Mouse (Mus musculus): ENCODE measurements around the gene Slc9a6. TPM values are rescaled to one million over a fixed set of nuclear protein-coding genes. Genes with fewer than 3 reads are reported as not detected.

Slc9a6 gene
- polyA plus RNA-seq, 1 experiment = 4.2 TPM

GRCm38 (mm10) chrX:56650355-56650652, 40.7 kb downstream of the Slc9a6 start:
- no peaks in the 10 kb centered on the region for H3K27me3 ChIP-seq (ENCODE audit: control insufficient read depth, insufficient read depth, low read length)
- no peak overlapping the region for H3K4me3 ChIP-seq (ENCODE audit: control insufficient read depth, low read depth, low read length)
- H3K27ac ChIP-seq (ENCODE audit: control insufficient read depth, insufficient read depth, low read depth, low read length) = no peak overlapping the region
- no peaks in the 10 kb centered on the region for H3K36me3 ChIP-seq (ENCODE audit: control insufficient read depth, insufficient read depth, low read length)
- H3K4me1 ChIP-seq (ENCODE audit: control insufficient read depth, insufficient read depth, low read length) = no peaks in the 10 kb centered on the region
- TF ChIP-seq CTCF (IDR thresholded peaks at IDR 0.05; ENCODE audit: control insufficient read depth, insufficient read depth, insufficient replicate concordance, low read depth, low read length) (no peak), POLR2A (IDR thresholded peaks at IDR 0.05; ENCODE audit: control insufficient read depth, low read depth, low read length) (no peak)

DNA sequence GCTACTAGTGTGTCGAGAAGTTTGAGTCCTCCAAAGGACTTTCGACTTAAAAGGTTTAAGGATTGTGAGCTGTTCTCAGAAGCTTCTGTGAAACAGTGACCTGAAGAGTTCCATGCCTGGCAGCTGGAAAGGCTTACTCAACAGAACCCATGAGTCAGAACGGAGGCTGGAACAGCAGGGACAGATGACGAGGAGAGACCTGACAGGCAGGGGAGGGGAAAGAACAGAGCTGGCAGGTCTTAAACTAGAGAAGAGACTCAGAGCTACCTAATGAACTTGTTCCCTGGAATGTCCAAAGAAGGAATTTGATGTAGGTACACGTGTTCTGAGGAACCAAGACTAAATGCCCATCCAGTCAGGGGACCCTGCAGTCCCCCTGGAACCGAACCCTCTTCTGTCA, 41.3 kb downstream of the Slc9a6 start:
- no peaks in the 10 kb centered on the region for H3K4me1 ChIP-seq (ENCODE audit: control insufficient read depth, insufficient read depth, low read length)
- H3K27me3 ChIP-seq (ENCODE audit: control insufficient read depth, insufficient read depth, low read length) = no peaks in the 10 kb centered on the region
- H3K4me3 ChIP-seq (ENCODE audit: control insufficient read depth, low read depth, low read length) = no peak overlapping the region
- no peak for TF ChIP-seq CTCF (IDR thresholded peaks at IDR 0.05; ENCODE audit: control insufficient read depth, insufficient read depth, insufficient replicate concordance, low read depth, low read length)
- TF ChIP-seq POLR2A (IDR thresholded peaks at IDR 0.05; ENCODE audit: control insufficient read depth, low read depth, low read length) = no peak
- H3K36me3 ChIP-seq (ENCODE audit: control insufficient read depth, insufficient read depth, low read length) = no peaks in the 10 kb centered on the region
- H3K27ac ChIP-seq (ENCODE audit: control insufficient read depth, insufficient read depth, low read depth, low read length) = no peak overlapping the region

GRCm38 (mm10) chrX:56651738-56652137, 42.2 kb downstream of the Slc9a6 start:
- Histone ChIP-seq H3K36me3 (ENCODE audit: control insufficient read depth, insufficient read depth, low read length) (no peaks in the 10 kb centered on the region), H3K4me3 (ENCODE audit: control insufficient read depth, low read depth, low read length) (no peak overlapping the region), H3K27me3 (ENCODE audit: control insufficient read depth, insufficient read depth, low read length) (no peaks in the 10 kb centered on the region), H3K27ac (ENCODE audit: control insufficient read depth, insufficient read depth, low read depth, low read length) (no peak overlapping the region), H3K4me1 (ENCODE audit: control insufficient read depth, insufficient read depth, low read length) (no peaks in the 10 kb centered on the region)
- TF ChIP-seq CTCF (IDR thresholded peaks at IDR 0.05; ENCODE audit: control insufficient read depth, insufficient read depth, insufficient replicate concordance, low read depth, low read length) (no peak), POLR2A (IDR thresholded peaks at IDR 0.05; ENCODE audit: control insufficient read depth, low read depth, low read length) (no peak)

- Histone ChIP-seq H3K4me3 (ENCODE audit: control insufficient read depth, low read depth, low read length) (no peak overlapping the region), H3K27ac (ENCODE audit: control insufficient read depth, insufficient read depth, low read depth, low read length) (no peak overlapping the region), H3K27me3 (ENCODE audit: control insufficient read depth, insufficient read depth, low read length) (no peaks in the 10 kb centered on the region), H3K4me1 (ENCODE audit: control insufficient read depth, insufficient read depth, low read length) (no peaks in the 10 kb centered on the region), H3K36me3 (ENCODE audit: control insufficient read depth, insufficient read depth, low read length) (no peaks in the 10 kb centered on the region)
- TF ChIP-seq POLR2A (IDR thresholded peaks at IDR 0.05; ENCODE audit: control insufficient read depth, low read depth, low read length) = no peak
- TF ChIP-seq CTCF (IDR thresholded peaks at IDR 0.05; ENCODE audit: control insufficient read depth, insufficient read depth, insufficient replicate concordance, low read depth, low read length) = no peak
Observed at GRCm38 (mm10) chrX:56655686-56656085, 46.1 kb downstream of the Slc9a6 start.

DNA sequence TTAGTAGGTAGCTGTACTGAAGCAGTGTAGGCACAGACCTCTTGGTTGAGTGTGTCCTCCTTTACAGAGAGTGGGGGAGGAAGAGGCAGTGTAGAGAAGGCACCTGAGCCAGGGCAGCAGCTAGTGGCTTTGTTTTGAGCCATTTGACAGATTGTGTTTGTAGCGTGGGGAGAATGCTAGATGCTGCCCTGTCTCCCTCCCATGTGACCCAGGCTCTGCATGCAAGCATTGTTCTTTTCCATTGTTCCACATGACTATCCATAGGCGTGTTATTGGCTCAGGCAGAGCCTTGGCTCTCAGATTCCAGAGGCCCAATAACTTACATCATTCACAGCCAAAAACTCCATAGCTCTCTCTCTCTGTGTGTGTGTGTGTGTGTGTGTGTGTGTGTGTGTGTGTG, 49.7 kb downstream of the Slc9a6 start:
- Histone ChIP-seq H3K27me3 (ENCODE audit: control insufficient read depth, insufficient read depth, low read length) (no peaks in the 10 kb centered on the region), H3K27ac (ENCODE audit: control insufficient read depth, insufficient read depth, low read depth, low read length) (no peak overlapping the region), H3K4me1 (ENCODE audit: control insufficient read depth, insufficient read depth, low read length) (no peaks in the 10 kb centered on the region), H3K36me3 (ENCODE audit: control insufficient read depth, insufficient read depth, low read length) (no peaks in the 10 kb centered on the region), H3K4me3 (ENCODE audit: control insufficient read depth, low read depth, low read length) (no peak overlapping the region)
- TF ChIP-seq POLR2A (IDR thresholded peaks at IDR 0.05; ENCODE audit: control insufficient read depth, low read depth, low read length) (no peak), CTCF (IDR thresholded peaks at IDR 0.05; ENCODE audit: control insufficient read depth, insufficient read depth, insufficient replicate concordance, low read depth, low read length) (no peak)

DNA sequence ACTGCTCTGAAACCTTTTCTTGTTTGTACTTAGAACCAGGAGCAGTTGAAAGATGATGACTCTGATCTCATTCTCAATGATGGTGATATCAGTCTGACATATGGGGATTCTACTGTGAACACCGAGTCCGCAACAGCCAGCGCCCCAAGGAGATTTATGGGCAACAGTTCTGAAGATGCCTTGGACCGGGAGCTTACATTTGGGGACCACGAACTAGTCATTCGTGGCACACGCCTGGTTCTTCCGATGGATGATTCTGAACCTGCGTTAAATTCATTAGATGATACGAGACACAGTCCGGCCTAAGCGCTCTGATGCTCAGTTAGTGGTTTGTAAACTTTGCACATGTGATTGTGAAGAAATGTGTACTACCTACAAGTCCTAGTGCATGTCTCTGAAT, 51.6 kb downstream of the Slc9a6 start:
- H3K4me3 ChIP-seq (ENCODE audit: control insufficient read depth, low read depth, low read length) = no peak overlapping the region
- no peaks in the 10 kb centered on the region for H3K27me3 ChIP-seq (ENCODE audit: control insufficient read depth, insufficient read depth, low read length)
- H3K36me3 ChIP-seq (ENCODE audit: control insufficient read depth, insufficient read depth, low read length) = no peaks in the 10 kb centered on the region
- H3K4me1 ChIP-seq (ENCODE audit: control insufficient read depth, insufficient read depth, low read length) = no peaks in the 10 kb centered on the region
- no peak overlapping the region for H3K27ac ChIP-seq (ENCODE audit: control insufficient read depth, insufficient read depth, low read depth, low read length)
- TF ChIP-seq CTCF (IDR thresholded peaks at IDR 0.05; ENCODE audit: control insufficient read depth, insufficient read depth, insufficient replicate concordance, low read depth, low read length) (no peak), POLR2A (IDR thresholded peaks at IDR 0.05; ENCODE audit: control insufficient read depth, low read depth, low read length) (no peak)

- no peaks in the 10 kb centered on the region for H3K36me3 ChIP-seq (ENCODE audit: control insufficient read depth, insufficient read depth, low read length)
Observed at GRCm38 (mm10) chrX:56662316-56662715, 52.8 kb downstream of the Slc9a6 start.

DNA sequence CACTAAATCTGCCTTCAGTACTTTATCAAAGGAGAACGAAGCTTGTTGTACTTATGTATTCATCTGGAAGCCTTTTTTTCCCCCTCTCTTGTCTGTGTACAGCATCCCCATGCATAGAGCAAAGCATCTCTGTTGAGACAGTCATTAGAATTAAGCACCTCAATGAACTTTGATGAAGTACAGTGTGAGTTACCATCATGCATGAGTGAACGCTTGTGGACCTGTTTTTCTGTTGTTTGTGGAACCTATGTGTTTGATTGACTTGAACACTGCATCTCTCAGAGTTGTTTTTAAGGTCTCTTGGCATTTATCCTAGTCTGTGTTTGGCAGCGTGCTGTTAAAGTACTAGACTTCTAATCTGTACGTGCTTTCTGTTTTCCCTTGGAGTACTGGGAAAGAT, 53.8 kb downstream of the Slc9a6 start:
- H3K4me3 ChIP-seq (ENCODE audit: control insufficient read depth, low read depth, low read length) = no peak overlapping the region
- no peak overlapping the region for H3K27ac ChIP-seq (ENCODE audit: control insufficient read depth, insufficient read depth, low read depth, low read length)
- TF ChIP-seq POLR2A (IDR thresholded peaks at IDR 0.05; ENCODE audit: control insufficient read depth, low read depth, low read length) (no peak), CTCF (IDR thresholded peaks at IDR 0.05; ENCODE audit: control insufficient read depth, insufficient read depth, insufficient replicate concordance, low read depth, low read length) (no peak)
- no peaks in the 10 kb centered on the region for H3K36me3 ChIP-seq (ENCODE audit: control insufficient read depth, insufficient read depth, low read length)
- no peaks in the 10 kb centered on the region for H3K4me1 ChIP-seq (ENCODE audit: control insufficient read depth, insufficient read depth, low read length)
- no peaks in the 10 kb centered on the region for H3K27me3 ChIP-seq (ENCODE audit: control insufficient read depth, insufficient read depth, low read length)

More at GRCm38 (mm10) chrX:56662316-56662715, 52.8 kb downstream of the Slc9a6 start:
- Histone ChIP-seq H3K4me3 (ENCODE audit: control insufficient read depth, low read depth, low read length) (no peak overlapping the region), H3K27me3 (ENCODE audit: control insufficient read depth, insufficient read depth, low read length) (no peaks in the 10 kb centered on the region), H3K27ac (ENCODE audit: control insufficient read depth, insufficient read depth, low read depth, low read length) (no peak overlapping the region), H3K4me1 (ENCODE audit: control insufficient read depth, insufficient read depth, low read length) (no peaks in the 10 kb centered on the region)
- no peak for TF ChIP-seq POLR2A (IDR thresholded peaks at IDR 0.05; ENCODE audit: control insufficient read depth, low read depth, low read length)

Measured in testis, adult 2 months (tissue).